Mouse (Mus musculus) inflammation-experienced regulatory T-cells (primary cell): Measurements from ENCODE around the gene Ccdc120. TPM values are rescaled to one million over a fixed set of nuclear protein-coding genes. Genes with fewer than 3 reads are reported as not detected.

ENCODE experiments used
- polyA plus RNA-seq, 2 experiments: library from polyadenylated mRNA; unstranded; fragments of 100-300 nt; shearing (Covaris generic); gene quantifications; one replicate each; pipeline ENCODE4 v1.2.1; 2017

Gene Ccdc120
- polyA plus RNA-seq, result under 1 TPM; 0.11 to 0.55 TPM

GRCm38 (mm10) chrX:7750432-7751116, at the start of gene Ccdc120:
Ccdc120 (minus strand) TSS chrX:7750905.

GRCm38 (mm10) chrX:7789542-7790136, 38.9 kb upstream of the Ccdc120 start, which contains the start of gene Gripap1:
Gripap1 (plus strand) TSS chrX:7789765.

GRCm38 (mm10) chrX:7762137-7762920, 11.6 kb upstream of the Ccdc120 start, which contains the start of gene Tfe3:
Tfe3 (plus strand) TSS chrX:7762560.

DNA sequence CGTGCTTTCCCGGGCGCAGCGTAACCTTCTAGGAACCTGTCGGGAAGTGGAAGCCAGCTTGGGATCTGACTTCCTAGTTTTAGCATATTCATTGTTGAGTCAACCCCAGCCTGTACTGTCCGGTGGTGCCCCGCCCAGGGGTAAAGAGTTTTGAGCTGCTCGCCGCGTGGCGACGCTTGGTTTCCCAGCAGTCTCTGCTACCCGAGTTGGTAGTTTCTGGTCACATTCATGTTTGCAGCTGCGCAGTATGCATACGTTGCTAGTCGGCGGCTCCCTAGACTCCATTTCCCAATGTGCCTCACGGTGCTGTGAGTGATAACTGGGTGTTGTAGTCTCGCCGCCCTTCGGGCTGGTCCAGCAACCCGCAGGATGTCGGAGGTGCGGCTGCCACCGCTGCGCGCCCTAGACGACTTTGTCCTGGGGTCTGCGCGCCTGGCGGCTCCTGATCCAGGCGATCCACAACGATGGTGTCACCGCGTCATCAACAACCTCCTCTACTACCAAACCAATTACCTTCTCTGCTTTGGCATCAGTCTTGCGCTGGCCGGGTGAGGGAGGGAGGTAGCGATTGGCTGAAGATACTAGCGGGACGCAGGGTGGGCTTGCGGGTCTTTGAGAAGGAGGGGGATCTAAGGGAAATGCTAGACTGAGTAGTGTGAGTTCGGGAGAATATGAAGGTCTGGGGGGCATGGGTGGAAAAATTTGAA, 22.3 kb downstream of the Ccdc120 start, which contains the start of gene Praf2:
Gene Praf2, plus strand, starts transcription at position 225 of the 707 bp plus-strand sequence.

GRCm38 (mm10) chrX:7721514-7722281, 29.0 kb downstream of the Ccdc120 start, which contains the start of gene Gm45208:
Gm45208 (plus strand) TSS chrX:7722245.

GRCm38 (mm10) chrX:7714135-7714899, 36.4 kb downstream of the Ccdc120 start, which contains the start of gene Wdr45:
Wdr45 (plus strand) TSS chrX:7714333.

DNA sequence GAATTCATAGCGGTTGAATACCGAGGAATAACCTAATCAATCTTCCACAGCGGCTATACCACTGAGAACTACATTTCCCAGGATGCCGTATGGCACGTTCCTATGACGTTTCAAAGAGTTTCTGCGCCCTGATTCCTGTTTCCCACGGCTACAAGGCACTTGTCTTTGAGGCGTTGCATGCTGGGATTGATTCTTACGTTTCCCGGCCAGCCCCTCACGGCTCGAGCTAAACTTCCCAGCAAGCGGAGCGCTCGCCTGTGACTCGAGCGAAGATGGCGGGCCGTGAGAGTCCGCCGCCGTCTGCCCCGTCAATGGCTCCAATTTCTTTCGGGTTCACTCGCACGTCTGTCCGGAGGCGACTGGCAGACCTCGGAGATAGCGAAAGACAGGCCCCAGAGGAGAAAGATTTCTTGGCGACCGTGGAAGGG, 53.7 kb downstream of the Ccdc120 start, which contains the start of gene Gpkow:
Gene Gpkow, plus strand, starts transcription at position 178 of the 428 bp plus-strand sequence.

Other genes with a start within 250 kb of the Ccdc120 start
- 100 to 1,000 TPM; 107 to 116 TPM for gene Foxp3, start 177.3 kb downstream of the Ccdc120 start, polyA plus RNA-seq
- gene Ppp1r3f, start 176.6 kb downstream of the Ccdc120 start, polyA plus RNA-seq, result 10 to 100 TPM; 18.9 to 19.4 TPM
- 10 to 100 TPM; 26.9 to 33.1 TPM for gene Ccdc22, start 145.4 kb downstream of the Ccdc120 start, polyA plus RNA-seq
- under 1 TPM; 0.43 to 0.66 TPM for gene Cacna1f, start 143.8 kb downstream of the Ccdc120 start, polyA plus RNA-seq
- 10 to 100 TPM; 11.7 to 11.9 TPM for gene Syp, start 112.4 kb downstream of the Ccdc120 start, polyA plus RNA-seq
- 10 to 100 TPM; 28.9 to 30.0 TPM for gene Prickle3, start 93.6 kb downstream of the Ccdc120 start, polyA plus RNA-seq
- gene Plp2, start 79.5 kb downstream of the Ccdc120 start, polyA plus RNA-seq, result 10 to 100 TPM; 89.2 to 98.4 TPM
- gene Magix, start 69.7 kb downstream of the Ccdc120 start, polyA plus RNA-seq, result not detected
- gene Gpkow, start 53.8 kb downstream of the Ccdc120 start, polyA plus RNA-seq, result 10 to 100 TPM; 52.1 to 78.0 TPM
- gene Wdr45, start 36.6 kb downstream of the Ccdc120 start, polyA plus RNA-seq, result 10 to 100 TPM; 75.7 to 78.1 TPM
- not detected for gene Gm45208, start 28.7 kb downstream of the Ccdc120 start, polyA plus RNA-seq
- 10 to 100 TPM; 36.2 to 40.3 TPM for gene Praf2, start 22.5 kb downstream of the Ccdc120 start, polyA plus RNA-seq
- gene Tfe3, start 11.7 kb upstream of the Ccdc120 start, polyA plus RNA-seq, result 10 to 100 TPM; 30.6 to 35.2 TPM
- 10 to 100 TPM; 95.0 to 98.3 TPM for gene Gripap1, start 38.9 kb upstream of the Ccdc120 start, polyA plus RNA-seq
- 1 to 10 TPM in 1 of 2 experiments, under 1 TPM in 1; 0.69 to 2.4 TPM for gene Kcnd1, start 71.4 kb upstream of the Ccdc120 start, polyA plus RNA-seq
- gene Otud5, start 90.5 kb upstream of the Ccdc120 start, polyA plus RNA-seq, result 100 to 1,000 TPM; 196 to 198 TPM
- gene Pim2, start 127.4 kb upstream of the Ccdc120 start, polyA plus RNA-seq, result 10 to 100 TPM; 51.7 to 86.2 TPM
- gene Slc35a2, start 133.1 kb upstream of the Ccdc120 start, polyA plus RNA-seq, result 10 to 100 TPM; 39.3 to 39.5 TPM
- gene Pqbp1, start 148.4 kb upstream of the Ccdc120 start, polyA plus RNA-seq, result 100 to 1,000 TPM; 144 to 146 TPM
- gene Timm17b, start 148.5 kb upstream of the Ccdc120 start, polyA plus RNA-seq, result 100 to 1,000 TPM; 130 to 136 TPM
- gene Gm10491, start 156.9 kb upstream of the Ccdc120 start, polyA plus RNA-seq, result not detected
- not detected for gene Gm10490, start 158.6 kb upstream of the Ccdc120 start, polyA plus RNA-seq
- gene Pcsk1n, start 168.9 kb upstream of the Ccdc120 start, polyA plus RNA-seq, result under 1 TPM in 1 of 2 experiments, not detected in 1; 0.38 TPM
- under 1 TPM in 1 of 2 experiments, not detected in 1; 0.44 TPM for gene Eras, start 177.7 kb upstream of the Ccdc120 start, polyA plus RNA-seq
- 10 to 100 TPM; 13.0 to 14.0 TPM for gene Hdac6, start 197.0 kb upstream of the Ccdc120 start, polyA plus RNA-seq
- 10 to 100 TPM; 25.9 to 28.4 TPM for gene Gata1, start 227.2 kb upstream of the Ccdc120 start, polyA plus RNA-seq